Mouse (Mus musculus) large intestine, adult 2 months (tissue): ENCODE results near the gene Psenen. TPM values are rescaled to one million over a fixed set of nuclear protein-coding genes. Genes with fewer than 3 reads are reported as not detected.
A peak's percentile ranks its signal among the peaks of the same experiment; 100 is the strongest.

ENCODE experiments used
- DNase-seq: peaks from one replicate; pipeline ENCODE4 v3.0.0-alpha.2; 2012; ENCODE audit warnings: low read depth, low spot score
- WGBS: fragments of 180-500 bp; shearing (Covaris S2); methylation state at CpG from one replicate; pipeline ENCODE4 v1.1.7; 2018; 5-methylcytosine and 5-hydroxymethylcytosine counted together
- polyA plus RNA-seq: library from polyadenylated mRNA; depleted of rRNA; stranded (reverse); fragments of >200 nt; gene quantifications from 2 replicates; pipeline ENCODE4 v1.2.3, GENCODE M21; 2012

Gene Psenen
- polyA plus RNA-seq, 1 experiment: 239 TPM

DNA sequence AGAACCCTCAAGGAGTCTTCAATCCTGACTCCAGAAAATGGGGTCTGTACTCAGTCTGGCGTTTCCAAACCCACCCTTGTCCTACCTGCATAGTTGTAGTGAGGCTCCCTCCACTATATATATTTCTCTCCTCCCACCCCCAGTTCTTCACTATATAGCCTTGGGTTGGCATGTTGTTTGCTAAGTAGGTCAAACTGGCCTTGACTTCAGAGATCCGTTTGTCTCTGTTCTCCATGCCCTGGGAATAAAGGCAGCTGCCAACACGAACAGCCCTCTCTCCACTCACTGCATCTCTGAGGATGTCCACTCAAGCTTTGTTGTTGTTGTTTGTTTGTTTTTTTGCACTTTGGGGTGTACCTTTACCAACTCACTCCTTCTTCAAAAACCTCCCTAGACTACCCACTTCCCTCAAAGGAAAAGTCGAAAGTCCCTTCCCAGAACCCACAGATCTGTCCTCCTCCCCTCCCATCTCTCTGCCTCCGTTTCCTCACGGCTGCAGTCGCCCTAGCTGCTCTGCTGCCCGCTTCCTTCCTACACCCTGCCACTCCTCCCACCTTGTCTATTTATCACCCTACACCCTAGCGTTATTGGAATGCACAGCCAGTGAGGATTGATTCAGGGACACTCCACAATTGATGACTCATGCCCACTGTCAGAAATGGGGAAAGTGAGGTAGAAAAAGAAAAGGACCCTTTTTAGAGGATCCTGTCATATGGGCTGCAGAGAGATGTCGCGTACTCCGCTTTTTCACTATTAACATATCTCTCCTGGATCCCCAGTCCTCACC lies 4.6 kb downstream of the Psenen start:
- WGBS: 6% methylated on average over 12 of the region's 12 CpGs

DNA sequence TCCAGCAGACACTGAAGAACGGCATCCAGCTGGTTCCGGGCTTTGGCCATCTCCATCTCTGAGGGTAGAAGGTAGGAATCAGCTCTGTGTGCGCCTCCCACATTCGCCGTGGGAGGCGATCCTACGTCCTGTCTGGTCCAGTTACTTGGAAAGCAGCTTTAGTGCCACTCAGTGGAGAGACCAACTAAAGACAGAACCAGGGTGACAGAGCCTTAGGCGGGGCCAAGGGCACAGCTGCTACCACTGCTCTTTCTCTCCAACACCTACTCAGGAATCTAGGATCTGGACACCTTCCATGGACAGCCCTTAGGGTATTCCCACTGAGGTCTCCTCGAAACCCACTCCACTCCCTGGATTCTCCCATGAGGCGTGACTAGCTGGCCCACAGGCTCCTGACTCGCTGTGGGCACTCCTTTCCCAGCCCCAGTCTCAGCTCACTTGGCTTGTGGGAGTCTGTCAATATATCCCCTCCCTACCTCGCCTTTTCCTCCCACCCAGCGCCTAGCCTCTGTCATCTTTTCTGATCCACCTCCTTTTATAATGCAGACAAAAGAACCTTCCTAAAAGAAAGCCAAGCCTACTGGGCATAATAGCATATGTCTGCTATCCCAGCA lies 5.4 kb downstream of the Psenen start:
- WGBS: 73% methylated on average over 13 of the region's 13 CpGs
- no peak for DNase-seq

More for the DNA sequence above, 4.6 kb downstream of the Psenen start:
- no peak for DNase-seq

DNA sequence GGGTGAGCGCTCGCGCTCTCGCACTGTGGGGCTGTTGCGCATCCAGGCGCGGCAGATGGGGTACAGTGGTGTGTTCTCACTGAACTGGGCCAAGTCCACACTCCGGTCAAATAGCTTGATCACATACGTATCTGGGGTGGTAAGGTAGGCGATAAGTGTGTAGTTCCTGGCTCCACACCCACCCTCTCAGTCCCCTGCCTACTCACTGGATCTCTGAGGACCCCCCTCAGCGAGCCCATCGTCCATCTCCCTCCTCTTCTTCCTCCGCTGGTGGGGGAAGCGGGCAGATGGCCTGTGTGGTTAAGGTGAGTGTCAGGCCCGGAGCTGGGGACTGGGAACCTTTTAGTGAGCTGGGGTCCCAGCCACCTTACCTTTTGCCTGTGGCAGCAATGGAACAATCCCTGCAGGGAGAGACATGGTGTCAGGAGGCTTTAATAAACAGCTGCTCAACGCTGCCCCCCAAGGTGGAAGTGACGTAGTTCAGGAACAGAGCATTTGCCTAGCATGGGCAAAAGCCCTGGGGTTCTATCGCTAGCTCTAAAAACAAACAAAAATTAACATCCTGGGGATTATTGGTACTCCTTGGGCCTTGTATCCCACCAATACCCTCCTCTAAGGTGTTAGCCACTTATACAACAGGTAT lies 6.4 kb downstream of the Psenen start:
- no peak for DNase-seq

DNA sequence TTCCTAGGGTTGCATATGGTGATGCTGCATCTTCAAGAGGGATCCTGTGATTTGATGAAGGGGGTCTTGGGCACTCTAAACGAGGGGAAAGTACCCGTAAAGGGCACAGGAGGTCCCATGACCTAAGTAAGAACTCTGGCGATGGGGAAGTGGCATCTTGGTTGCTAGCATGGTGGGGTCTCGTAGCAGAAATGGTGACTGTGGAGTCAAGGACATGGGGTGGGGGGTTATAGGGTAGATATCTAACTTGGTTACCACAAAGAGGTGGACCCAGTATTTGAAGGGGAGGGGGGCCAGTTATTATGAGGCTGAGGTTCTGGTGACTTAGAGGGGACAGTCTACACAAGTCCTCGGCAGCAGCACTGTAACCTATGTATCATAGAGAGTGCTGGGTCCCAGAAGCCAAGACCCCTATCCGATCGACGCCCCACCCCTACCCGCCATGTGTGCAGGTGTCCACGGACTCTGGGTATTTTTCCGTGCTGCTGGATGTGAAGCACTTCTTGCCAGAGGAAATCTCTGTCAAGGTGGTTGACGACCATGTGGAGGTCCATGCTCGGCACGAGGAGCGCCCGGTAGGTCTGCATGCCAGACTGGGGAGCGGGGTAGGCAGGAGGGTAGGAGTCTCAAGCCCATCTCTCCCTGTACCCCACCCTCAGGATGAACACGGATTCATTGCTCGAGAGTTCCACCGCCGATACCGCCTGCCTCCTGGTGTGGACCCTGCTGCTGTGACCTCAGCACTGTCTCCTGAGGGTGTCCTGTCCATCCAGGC lies 9.4 kb downstream of the Psenen start:
- no peak for DNase-seq
- 81% methylated on average over 22 of the region's 22 CpGs for WGBS

More for the DNA sequence above, 6.4 kb downstream of the Psenen start:
- WGBS: 92% methylated on average over 18 of the region's 18 CpGs

DNA sequence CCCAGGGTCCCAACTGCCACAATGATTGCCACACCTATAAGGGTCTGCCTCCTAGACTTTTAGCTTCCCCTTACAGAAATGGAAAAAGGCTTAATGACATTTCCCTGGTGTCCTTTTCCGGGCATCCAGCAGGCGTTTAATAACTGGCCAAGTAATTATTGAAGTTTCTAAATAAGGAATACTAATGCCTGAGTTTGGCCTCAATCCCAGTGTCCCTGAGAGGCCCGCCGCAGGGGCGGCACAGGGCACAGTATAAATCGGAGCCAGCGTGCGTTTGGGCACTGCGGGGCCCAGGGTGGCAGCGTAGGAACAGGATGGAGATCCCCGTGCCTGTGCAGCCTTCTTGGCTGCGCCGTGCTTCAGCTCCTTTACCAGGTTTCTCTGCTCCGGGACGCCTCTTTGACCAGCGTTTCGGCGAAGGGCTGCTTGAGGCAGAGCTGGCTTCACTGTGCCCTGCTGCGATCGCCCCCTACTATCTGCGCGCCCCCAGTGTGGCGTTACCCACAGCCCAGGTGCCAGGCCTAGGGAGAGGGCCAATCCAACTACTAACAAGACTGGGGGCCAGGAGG lies 10.3 kb downstream of the Psenen start:
- 2% methylated on average over 23 of the region's 23 CpGs for WGBS
- no peak for DNase-seq

DNA sequence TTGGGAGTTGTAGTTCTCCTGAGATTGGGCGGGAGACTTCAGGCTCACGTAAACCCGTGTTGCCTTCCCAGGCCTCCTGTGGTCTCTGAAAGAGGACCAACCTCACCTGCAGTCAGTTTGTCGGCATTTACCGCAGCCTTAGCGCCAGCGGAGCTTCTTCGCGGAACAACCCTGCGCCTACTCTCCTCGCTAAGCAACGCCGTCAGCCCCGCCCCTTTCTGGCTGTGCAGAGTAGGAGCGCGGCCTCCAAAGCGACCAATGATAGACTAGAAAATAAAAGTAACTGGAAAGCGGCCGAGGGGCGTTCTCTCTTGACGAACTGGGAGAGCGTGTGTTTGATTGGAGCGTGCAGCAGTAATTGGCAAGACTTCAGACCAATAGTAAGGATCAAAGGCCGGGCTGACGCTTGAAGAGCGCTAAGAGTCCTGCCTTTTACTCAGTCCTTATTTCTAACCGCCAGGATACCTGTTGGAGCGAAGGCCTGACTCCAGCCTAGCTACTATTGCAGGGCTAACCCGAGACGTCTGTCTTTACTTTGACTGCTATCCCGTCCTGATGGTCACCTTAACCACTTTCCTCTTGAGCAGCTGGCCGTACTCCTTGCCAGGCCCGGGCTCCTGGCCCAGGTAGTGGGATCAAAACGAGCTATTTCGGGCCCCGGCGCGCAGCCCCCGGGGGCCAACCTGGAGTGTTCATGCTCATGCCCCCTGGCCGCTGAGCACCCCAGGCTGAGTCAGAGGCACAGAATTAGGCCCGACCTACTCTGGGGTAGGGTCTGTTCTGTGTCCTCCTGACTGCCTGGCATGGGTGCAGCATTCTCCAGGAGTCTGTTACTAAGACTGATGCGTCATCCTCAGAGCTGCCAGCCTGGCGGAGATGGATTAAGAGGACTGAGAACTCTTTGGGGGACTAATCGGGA lies 11.1 kb downstream of the Psenen start, which contains the start of the genes Hspb6 and Proser3:
TSS of gene Hspb6 (plus strand) at position 77 of the 919 bp plus-strand sequence.
TSS of gene Proser3 (minus strand) at position 198 of the 919 bp plus-strand sequence.
- DNase-seq: peak; percentile 98
- under 1% methylated on average over 44 of the region's 44 CpGs for WGBS

DNA sequence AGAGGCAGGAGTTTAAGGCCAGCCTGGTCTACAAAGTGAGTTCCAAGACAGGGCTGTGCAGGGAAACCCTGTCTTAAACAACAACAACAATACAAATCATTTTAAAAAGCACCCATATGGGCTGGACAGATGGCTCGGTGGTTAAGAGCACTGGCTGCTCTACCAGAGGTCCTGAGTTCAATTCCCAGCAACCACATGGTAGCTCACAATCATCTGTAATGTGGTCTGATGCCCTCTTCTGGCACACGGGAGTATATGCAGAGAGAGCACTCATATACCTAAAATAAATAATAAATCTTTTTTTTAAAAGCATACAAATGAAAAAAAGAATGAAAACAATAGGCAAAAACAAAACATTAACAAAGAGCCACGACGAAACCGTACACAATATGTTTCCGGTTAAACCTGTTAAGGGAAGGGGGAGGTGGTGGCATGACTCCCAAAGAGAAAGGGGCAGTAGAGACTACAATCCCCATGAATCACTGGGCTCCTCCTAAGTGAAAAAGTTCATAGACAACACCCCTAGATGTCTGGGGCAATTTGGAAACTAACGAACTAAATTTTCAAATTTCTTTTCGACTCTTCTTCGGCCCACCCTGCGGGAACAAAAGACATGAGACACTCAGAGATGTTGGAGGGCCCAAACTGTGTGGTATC lies 11.9 kb downstream of the Psenen start:
- no peak for DNase-seq
- WGBS: 2% methylated on average over 10 of the region's 10 CpGs

DNA sequence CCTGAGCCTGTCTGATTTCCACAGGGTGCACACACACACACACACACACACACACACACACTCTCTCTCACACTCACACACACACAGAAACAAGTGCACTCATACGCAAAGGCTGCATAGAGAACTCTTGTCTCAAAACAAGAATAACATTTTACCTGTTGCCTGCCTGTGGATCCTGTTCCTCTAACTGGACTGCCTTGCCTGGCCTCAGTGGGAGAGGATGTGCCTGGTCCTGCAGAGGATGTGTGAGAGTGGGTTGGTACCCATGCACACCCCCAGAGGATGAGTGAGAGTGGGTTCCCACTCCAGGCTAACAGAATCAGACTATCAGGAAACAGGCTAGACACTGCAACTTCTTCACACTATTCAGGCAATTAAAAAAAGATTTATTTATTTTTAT lies 12.8 kb downstream of the Psenen start:
- DNase-seq: no peak
- 97% methylated on average over 1 of the region's 1 CpGs for WGBS

DNA sequence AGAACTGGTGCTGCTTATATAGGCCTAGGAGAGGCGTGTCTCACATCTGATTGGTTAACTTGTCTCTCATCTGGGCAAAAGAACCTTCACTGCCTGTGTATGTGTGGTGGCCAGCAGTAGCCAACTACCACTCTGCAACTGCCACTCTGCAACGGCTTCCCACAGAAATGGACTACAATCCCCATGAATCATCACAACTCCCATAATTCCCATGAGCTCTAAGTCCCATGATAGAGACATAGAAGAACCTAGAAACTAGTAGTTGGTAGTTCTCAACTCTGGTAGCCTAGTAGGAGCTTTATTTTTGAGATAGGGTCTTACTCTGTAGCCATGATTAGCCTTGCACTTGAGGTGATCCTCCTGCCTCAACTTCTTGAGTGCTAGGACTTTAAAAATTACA lies 13.5 kb downstream of the Psenen start:
- 84% methylated on average over 2 of the region's 2 CpGs for WGBS
- DNase-seq: no peak

DNA sequence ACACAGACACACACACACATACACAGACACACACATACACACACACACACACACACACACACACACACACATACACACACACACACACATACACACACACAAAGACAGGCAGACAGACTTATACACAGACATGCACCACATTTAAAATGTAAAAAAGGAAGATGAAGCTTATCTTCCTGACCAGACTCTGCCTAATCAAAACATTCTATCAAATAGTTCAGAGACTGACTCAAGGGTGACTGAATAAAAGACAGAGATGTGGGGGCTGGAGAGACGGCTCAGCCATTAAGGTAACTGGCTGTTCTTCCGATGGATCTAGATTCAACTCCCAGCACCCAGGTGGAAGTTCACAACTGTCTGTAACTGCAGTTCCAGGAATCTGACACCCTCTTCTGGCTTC lies 19.1 kb downstream of the Psenen start:
- 92% methylated on average over 2 of the region's 2 CpGs for WGBS
- no peak for DNase-seq

DNA sequence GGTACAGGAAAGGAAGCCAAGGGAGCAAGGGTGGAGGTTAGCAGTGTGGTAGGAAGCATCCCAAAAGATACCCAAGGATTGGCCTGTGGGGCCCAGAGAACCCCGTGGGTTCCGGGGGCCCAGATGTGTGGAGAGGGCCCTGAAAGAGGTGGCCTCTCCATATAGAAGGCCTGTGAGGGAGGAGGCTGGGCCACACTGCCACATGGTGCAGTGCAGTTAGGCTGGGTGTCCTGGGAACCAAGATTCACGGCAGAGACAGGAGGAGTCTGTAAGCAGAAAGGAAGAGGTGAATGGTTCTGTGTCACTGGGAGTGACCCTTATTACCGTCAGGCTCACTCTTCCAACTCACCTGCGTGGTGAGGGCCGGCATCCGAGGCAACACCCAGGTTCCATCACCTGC lies 22.9 kb downstream of the Psenen start:
- DNase-seq: no peak
- WGBS: 93% methylated on average over 7 of the region's 7 CpGs

DNA sequence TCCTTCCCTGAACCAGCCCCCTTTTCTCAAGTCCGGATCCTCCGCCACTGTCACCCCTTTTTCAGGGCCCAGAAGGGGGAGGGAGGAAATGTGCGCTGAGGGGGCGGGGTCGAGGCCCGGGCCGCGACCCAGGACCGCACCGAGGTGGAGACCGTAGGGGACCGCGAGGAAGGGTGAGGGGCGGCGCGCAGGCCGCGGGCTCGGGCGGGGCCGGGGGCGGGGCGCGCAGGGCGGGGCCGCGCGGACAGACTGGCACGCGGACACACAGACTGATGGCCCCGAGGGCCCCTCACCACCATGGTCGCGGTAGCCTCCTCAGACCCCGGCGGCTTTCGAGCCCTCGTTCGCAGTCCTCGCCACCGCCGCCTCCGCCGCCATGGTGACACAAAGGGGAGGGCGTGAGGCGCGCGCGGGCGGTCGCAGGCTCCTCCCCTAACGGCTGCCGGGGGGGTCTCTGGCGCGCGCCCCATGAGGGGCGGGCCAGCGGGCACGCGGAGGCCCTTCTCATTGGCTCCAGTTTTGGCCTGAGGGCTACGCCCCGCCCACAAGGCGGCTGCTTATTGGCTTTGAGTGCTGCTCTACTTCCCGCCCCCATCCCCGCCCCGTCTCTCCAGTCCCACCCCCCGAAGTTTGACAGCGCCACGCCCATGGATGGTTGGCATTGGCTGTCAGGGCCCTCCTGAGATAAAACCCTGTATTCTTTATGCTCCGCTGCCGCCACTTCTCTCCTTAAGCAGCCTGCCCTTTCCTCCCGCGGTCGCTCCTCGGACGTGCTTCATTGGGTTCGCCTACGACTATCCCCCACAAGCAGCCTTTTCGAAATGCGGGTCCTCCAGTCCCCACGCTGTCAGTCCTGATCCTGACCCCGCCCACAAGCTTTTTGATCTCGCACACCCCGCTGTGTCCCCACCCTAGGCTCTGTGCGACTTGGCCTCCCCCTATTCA lies 28.5 kb downstream of the Psenen start, which contains the start of gene Arhgap33:
TSS of gene Arhgap33 (minus strand) at position 428 of the 945 bp plus-strand sequence.
- under 1% methylated on average over 84 of the region's 84 CpGs for WGBS
- DNase-seq: peak; percentile 83

DNA sequence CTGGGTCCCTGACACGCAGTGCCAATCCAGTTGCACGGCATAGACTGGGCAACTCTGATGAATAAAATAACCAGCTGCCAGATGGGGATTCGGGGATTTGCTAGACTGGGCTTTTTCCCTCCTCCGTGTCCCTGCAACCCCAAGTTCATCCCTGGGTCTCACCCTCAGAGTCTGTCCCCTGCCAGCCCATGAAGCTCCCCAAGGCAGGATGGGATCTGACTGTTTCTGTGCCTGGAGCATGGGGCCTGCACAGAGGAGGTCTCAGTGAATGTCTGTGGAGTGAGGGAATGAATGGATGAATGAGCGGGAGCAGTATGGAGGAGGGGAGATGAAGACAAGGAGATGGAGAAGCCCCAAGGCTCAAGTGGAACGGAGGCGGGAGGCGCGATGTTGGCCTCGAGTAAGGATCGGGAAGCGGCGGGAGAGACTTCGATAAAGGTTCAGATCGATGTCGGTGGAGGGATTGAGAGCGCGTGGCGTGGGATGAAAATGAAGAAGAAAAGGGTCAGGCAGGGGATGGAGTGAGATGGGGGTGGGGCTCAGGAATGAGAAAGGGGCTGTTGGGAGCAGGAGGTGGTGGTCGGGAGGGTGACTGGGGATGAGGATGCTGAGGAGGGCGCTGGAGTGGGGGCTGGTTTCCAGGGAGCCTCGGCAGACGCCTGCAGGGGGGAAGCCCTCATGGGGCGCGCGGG lies 29.3 kb downstream of the Psenen start:
- no peak for DNase-seq
- 28% methylated on average over 26 of the region's 26 CpGs for WGBS

DNA sequence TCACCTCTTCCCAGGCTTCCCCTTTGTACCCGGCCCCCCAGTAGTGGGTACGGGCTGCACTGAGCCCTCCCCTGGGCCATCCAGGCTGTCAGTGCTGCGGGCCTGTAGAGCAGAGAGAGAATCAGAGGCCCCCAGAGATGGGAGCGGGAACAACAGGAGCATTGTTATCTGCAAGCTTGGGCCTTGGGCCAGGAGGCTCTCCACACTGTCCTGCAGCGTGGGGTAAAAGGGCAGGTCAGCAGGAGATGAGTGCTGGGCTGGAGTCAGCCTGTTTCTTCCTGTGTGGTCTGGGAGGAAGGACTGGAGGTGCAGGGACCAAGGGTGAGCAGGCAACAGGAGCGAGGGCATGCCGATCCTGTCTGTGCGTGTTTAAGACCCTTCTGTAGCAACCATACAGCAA lies 30.5 kb downstream of the Psenen start:
- 73% methylated on average over 8 of the region's 8 CpGs for WGBS
- no peak for DNase-seq

DNA sequence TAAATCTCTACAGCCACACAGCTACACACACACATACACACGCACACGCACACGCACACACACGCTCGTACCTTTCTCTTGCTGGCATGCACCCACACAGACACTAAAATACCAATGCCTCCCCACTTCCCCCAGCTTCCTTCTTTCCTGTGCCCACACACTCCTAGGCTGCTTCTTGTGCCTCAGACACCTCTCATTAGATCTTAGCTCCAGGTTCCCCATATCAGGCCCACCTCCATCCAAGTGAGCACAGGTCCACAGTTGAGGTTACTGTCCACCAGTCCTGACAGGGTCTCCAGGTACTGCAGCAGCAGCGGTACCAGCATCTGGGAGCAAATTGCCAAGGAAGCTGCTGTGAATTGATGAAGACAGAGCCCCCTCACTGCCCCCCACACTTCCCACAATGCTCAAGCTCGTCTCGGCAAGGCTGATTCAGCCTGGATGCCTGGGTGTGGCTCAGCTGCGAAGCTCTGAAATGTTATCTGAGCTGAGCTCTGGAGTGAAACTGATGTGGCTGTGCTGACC lies 32.1 kb downstream of the Psenen start:
- DNase-seq: no peak
- WGBS: 89% methylated on average over 9 of the region's 9 CpGs

DNA sequence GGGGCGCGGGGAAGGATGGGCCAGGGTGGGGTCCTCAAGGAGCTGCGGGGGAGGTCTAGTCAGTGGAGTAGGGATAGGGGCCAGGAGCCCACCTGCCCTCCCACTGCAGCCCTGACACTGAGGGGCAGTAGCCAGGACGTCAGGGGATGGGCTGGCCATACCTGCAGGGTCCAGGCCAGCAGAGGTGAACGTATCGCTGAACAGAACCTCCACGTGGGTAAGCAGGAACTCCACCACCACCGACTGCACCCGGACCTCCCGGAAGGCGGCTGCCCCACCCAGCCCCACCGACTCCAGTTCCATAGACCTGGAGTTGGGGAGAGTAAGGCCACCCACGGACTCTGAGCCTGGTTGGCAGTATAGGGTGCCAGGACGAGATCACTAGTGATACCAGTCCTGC lies 36.4 kb downstream of the Psenen start:
- WGBS: 87% methylated on average over 14 of the region's 14 CpGs
- no peak for DNase-seq
